ENCODE assay signal across 16 mouse cellular contexts in genomic region chr6:6222721-6223120, GRCm38 (mm10).
"Had no signal": no experiment of that assay in that cellular context is flagged by ENCODE, and none has a peak within 500 bp of the region (broad histone marks: within the 10 kb centered on the region; RNA-seq: fewer than 3 reads in every experiment).

No protein-coding gene starts in this region.

- ATAC-seq: inflammation-experienced regulatory T-cells, adult 6 months; intestine, postnatal 0 days; midbrain, embryonic 15.5 days had no signal

- H3K27me3 ChIP-seq: midbrain, embryonic 15.5 days; neural tube, embryonic 12.5 days had no signal

- H3K4me3 ChIP-seq: left cerebral cortex, adult 2 months; megakaryocyte, embryonic 14.5 days; midbrain, embryonic 15.5 days; neural tube, embryonic 12.5 days had no signal

- H3K27ac ChIP-seq: left cerebral cortex, adult 2 months; macrophage; midbrain, embryonic 15.5 days; neural tube, embryonic 12.5 days had no signal

- DNase-seq: lung, embryonic 14.5 days; lung, postnatal 10 days; retina, postnatal 1 day; right cerebral cortex, postnatal 4 days; spleen, adult 18-20 months; thymus, adult 18-20 months; thymus, postnatal 14 days had no signal

- H3K9me3 ChIP-seq: midbrain, embryonic 15.5 days; neural tube, embryonic 12.5 days had no signal

- H3K4me1 ChIP-seq: megakaryocyte, embryonic 14.5 days; midbrain, embryonic 15.5 days; neural tube, embryonic 12.5 days had no signal

- H3K9ac ChIP-seq: lung, embryonic 14.5 days; midbrain, embryonic 15.5 days; neural tube, embryonic 12.5 days had no signal

- H3K4me2 ChIP-seq: liver, embryonic 11.5 days; lung, embryonic 14.5 days; midbrain, embryonic 11.5 days; midbrain, embryonic 15.5 days; neural tube, embryonic 12.5 days had no signal

- H3K36me3 ChIP-seq: midbrain, embryonic 15.5 days; neural tube, embryonic 12.5 days had no signal
